Mouse (Mus musculus) cerebellum, adult (tissue): Measurements from ENCODE around the gene Acsm3.

Experiments
- ATAC-seq: cut with Nextera tagmentation; 2 replicates; pipeline ENCODE4 v1.9.2; 2017; ENCODE audit warnings: mild to moderate bottlenecking, moderate library complexity, mixed read lengths; ENCODE audit not compliant: insufficient number of reproducible peaks, low FRiP score, low TSS enrichment

Acsm3 gene

DNA sequence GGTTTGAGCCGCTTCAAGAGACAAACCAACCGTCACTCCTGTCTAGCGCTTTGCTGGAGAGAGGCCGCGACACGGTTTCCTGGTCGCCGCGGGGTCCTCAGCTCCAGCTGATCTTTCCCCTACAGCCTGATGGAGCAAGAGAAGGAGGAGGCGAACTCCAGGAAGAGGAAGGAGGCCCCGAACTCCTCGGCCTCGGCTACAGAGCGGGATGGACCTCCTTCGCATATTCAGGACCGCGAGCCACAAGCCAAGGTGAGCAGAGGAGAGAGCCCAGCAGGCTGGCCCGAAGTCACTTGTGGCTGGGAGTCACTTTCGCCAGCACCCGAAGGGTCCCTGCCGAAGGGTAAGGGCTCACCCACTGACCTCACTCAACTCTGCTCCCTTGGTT is 33.5 kb downstream of the Acsm3 start:
- ATAC-seq: 0 out of 2 replicates have a peak, but pooled peaks have one; percentile 31

GRCm38 (mm10) chr7:119795311-119795710 is 34.6 kb downstream of the Acsm3 start:
- no peak for ATAC-seq

GRCm38 (mm10) chr7:119800488-119800887 is 39.8 kb downstream of the Acsm3 start:
- no peak for ATAC-seq

DNA sequence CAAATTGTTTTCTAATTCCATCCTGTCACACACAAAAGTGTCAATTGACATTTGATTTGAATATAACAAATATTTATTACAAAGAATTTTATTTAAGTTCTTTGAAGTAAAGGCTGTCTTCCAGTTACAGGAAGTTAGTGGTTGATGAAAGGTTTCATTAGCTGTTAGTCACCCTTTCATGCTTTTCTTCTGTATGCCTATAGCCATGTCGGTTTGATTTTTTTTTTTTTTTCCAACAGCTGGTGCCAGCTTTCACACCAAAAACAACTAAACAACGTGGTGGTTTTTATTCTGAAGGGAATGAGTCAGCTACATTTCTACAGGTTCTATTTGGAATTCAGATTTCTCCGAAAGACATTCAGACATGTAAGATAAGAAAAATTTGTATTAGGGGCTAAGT is 40.3 kb downstream of the Acsm3 start:
- ATAC-seq: no peak

DNA sequence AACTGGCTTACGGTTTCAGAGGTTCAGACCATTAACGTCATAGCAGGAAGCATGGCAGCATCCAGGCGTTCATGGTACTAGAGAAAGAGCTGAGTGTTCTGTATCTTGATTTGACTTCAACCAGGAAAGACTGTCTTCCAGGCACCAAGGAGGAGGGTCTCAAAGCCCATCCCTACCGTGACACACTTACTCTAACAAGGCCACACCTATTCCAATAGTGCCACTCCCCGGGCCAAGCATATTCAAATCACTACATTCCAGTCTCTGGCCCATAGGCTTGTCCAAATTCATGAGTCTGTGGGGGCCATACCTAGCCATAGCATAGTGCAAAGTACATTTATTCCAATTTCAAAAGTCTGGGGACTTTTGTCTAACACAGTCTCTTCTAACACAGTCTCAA is 46.7 kb downstream of the Acsm3 start:
- ATAC-seq: no peak

DNA sequence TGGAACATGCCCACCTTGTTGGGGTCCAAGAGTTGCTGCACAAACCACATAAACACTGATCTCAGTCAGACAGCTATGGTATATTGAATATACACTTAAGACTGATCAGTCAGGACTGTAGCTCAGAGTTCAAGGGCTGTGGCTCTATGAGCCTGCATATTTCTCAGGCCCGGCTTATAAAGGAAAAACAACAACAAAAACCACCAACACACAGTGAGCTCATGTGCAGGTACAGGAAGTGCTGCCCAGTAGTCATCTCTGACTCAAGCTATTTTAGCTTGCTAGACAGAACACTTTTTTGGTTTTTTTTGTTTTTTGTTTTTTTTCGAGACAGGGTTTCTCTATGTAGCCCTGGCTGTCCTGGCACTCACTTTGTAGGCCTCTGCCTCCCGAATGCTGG is 48.0 kb downstream of the Acsm3 start:
- ATAC-seq: no peak

GRCm38 (mm10) chr7:119835371-119835770 is 74.6 kb downstream of the Acsm3 start:
- no peak for ATAC-seq

GRCm38 (mm10) chr7:119835996-119836777 is 75.5 kb downstream of the Acsm3 start:
- ATAC-seq: no peak
